Mouse (Mus musculus) stomach, postnatal 0 days (tissue): ENCODE results near the gene Gm10198.

ENCODE experiments used
- CTCF ChIP-seq: IDR thresholded peaks from 2 replicates; pipeline ENCODE4 v1.5.1; 2016; ENCODE audit warnings: antibody characterized with exemption, low read depth, mild to moderate bottlenecking, moderate library complexity
- EP300 ChIP-seq: optimal IDR thresholded peaks from 2 replicates; pipeline ENCODE3; 2016; ENCODE audit warnings: antibody characterized with exemption

- TF ChIP-seq CTCF: no peak
- TF ChIP-seq EP300: no peak
Measured at GRCm38 (mm10) chr13:111577177-111577576, 15.4 kb upstream of the Gm10198 start.
